Mouse (Mus musculus): ENCODE results near the gene Olfr1346. TPM values are rescaled to one million over a fixed set of nuclear protein-coding genes. Genes with fewer than 3 reads are reported as not detected.

Olfr1346 gene
- polyA plus RNA-seq, 1 experiment from 2014 or later: not detected

DNA sequence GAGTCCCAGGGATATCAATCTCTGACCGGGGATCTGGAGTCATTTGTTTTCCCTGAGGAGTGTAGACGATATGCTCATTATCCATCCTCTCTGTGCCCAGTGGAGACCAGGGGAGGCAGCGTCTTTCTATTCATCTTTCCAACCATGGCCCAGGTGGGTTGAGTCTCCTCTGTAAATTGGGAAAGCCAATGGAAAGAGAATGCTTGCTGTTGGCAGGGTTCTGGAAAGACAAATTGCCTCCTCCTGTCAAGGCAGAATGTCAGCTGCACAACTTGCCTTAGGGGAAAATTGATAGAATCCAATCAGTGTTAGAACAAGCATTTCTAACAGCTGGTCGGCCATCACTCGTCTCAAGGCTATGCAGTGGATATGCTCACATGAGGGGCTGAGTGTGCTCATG is 55.9 kb downstream of the Olfr1346 start, which contains the start of gene Olfr1349:
Olfr1349 (minus strand) TSS at position 101 of the 400 bp plus-strand sequence.
- Histone ChIP-seq H3K4me1 (ENCODE audit: insufficient read depth, low read depth, low read length) (no peaks in the 10 kb centered on the region), H3K9me3 (ENCODE audit: low read length) (0 out of 2 replicates have a peak, but pooled peaks cover 3% of the 10 kb centered on the region), H3K4me2 (replicated peaks; ENCODE audit: low read depth, low read length) (no peak within 1 kb of the TSS), H3K27ac (ENCODE audit: low read length) (no peak within 1 kb of the TSS), H3K9ac (replicated peaks; ENCODE audit: low read depth) (no peak within 1 kb of the TSS), H3K4me3 (ENCODE audit: low read depth, low read length) (no peak within 1 kb of the TSS), H3K36me3 (ENCODE audit: insufficient read depth, low read length) (no peaks in the 10 kb centered on the region), H3K27me3 (replicated peaks; ENCODE audit: insufficient read depth, low read length) (no peaks in the 10 kb centered on the region)
- DNase-seq (ENCODE audit: low spot score) (no peak), ATAC-seq (no peak)
- TF ChIP-seq CTCF (IDR thresholded peaks at IDR 0.05): no peak
- TF ChIP-seq EP300 (IDR thresholded peaks at IDR 0.05): no peak
- 73% methylated on average over 5 of the region's 5 CpGs for WGBS

DNA sequence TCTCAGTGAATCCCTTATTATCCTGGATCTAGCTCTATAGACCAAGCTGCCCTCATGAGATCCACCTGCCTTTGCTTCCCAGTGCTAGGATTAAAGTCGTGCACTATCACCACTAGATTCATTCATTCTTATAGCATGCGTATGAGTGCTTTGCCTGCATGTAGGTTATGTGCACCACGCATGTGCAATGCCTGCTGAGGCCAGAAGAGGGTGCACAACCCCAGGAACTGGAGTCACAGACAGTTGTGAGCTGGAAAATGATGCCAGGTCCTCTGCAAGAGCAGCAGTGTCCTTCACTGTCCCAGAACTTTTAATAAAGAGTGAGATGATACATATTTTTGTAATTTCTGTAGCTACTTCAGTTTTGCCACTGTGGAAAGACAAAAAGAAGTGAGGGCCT is 58.1 kb downstream of the Olfr1346 start:
- TF ChIP-seq CTCF (IDR thresholded peaks at IDR 0.05): 0 out of 2 replicates have a peak, but pooled peaks have one; percentile 7
- TF ChIP-seq EP300 (IDR thresholded peaks at IDR 0.05): no peak
- DNase-seq (ENCODE audit: low spot score) (no peak), ATAC-seq (no peak)
- Histone ChIP-seq H3K36me3 (ENCODE audit: insufficient read depth, low read length) (no peaks in the 10 kb centered on the region), H3K27me3 (replicated peaks; ENCODE audit: insufficient read depth, low read length) (no peaks in the 10 kb centered on the region), H3K27ac (ENCODE audit: low read length) (no peak overlapping the region), H3K4me1 (ENCODE audit: insufficient read depth, low read depth, low read length) (no peaks in the 10 kb centered on the region), H3K9ac (replicated peaks; ENCODE audit: low read depth) (no peak overlapping the region), H3K4me3 (ENCODE audit: low read depth, low read length) (no peak overlapping the region), H3K9me3 (ENCODE audit: low read length) (0 out of 2 replicates have a peak, but pooled peaks cover 3% of the 10 kb centered on the region), H3K4me2 (replicated peaks; ENCODE audit: low read depth, low read length) (no peak overlapping the region)
- WGBS: 52% methylated on average over 3 of the region's 3 CpGs

DNA sequence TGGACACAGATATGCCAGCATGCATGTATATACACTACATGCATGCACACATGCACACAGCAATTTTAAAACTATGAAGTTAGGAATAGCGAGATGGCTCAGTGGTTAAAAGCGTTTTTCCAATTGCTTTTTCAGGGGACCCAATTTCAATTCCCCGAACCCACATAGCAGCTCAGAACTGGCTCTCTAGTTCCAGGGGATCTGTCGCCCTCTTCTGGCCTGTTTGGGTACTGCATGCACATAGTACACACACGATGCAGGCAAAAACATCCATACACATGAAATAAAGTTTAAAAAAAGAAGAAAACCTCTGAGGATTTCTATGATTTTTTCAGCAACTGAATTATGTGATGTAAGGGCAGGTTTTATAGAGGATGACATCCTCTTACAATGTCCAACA is 59.2 kb downstream of the Olfr1346 start:
- Histone ChIP-seq H3K27ac (ENCODE audit: low read length) (no peak overlapping the region), H3K27me3 (replicated peaks; ENCODE audit: insufficient read depth, low read length) (no peaks in the 10 kb centered on the region), H3K4me3 (ENCODE audit: low read depth, low read length) (no peak overlapping the region), H3K9me3 (ENCODE audit: low read length) (0 out of 2 replicates have a peak, but pooled peaks cover 3% of the 10 kb centered on the region), H3K4me1 (ENCODE audit: insufficient read depth, low read depth, low read length) (no peaks in the 10 kb centered on the region), H3K4me2 (replicated peaks; ENCODE audit: low read depth, low read length) (no peak overlapping the region), H3K9ac (replicated peaks; ENCODE audit: low read depth) (no peak overlapping the region), H3K36me3 (ENCODE audit: insufficient read depth, low read length) (no peaks in the 10 kb centered on the region)
- TF ChIP-seq CTCF (IDR thresholded peaks at IDR 0.05) (peak; percentile 32; the same call in 1 of the 2 replicates), EP300 (IDR thresholded peaks at IDR 0.05) (no peak)
- WGBS: 61% methylated on average over 5 of the region's 5 CpGs
- no peak for ATAC-seq
- no peak for DNase-seq (ENCODE audit: low spot score)

Other genes with a start within 250 kb of the Olfr1346 start
- not detected in 2 replicates for gene Zscan5b, start 244.8 kb upstream of the Olfr1346 start, polyA plus RNA-seq (2015; fragmentation: Nextera tagmentation; extraction: Ambion mirVana)
- gene Epp13, start 214.4 kb upstream of the Olfr1346 start, polyA plus RNA-seq (2015; fragmentation: Nextera tagmentation; extraction: Ambion mirVana): not detected in 2 replicates
- 4.7 and 5.5 TPM in 2 replicates for gene Zfp667, start 180.5 kb upstream of the Olfr1346 start, polyA plus RNA-seq (2015; fragmentation: Nextera tagmentation; extraction: Ambion mirVana)
- gene Zfp583, start 135.8 kb upstream of the Olfr1346 start, polyA plus RNA-seq (2015; fragmentation: Nextera tagmentation; extraction: Ambion mirVana): 2.8 and 4.0 TPM in 2 replicates
- 0.18 and 0.21 TPM in 2 replicates for gene Gm3854, start 123.3 kb upstream of the Olfr1346 start, polyA plus RNA-seq (2015; fragmentation: Nextera tagmentation; extraction: Ambion mirVana)
- 1.6 and 2.5 TPM in 2 replicates for gene Zfp78, start 103.8 kb upstream of the Olfr1346 start, polyA plus RNA-seq (2015; fragmentation: Nextera tagmentation; extraction: Ambion mirVana)
- 5.0 and 5.3 TPM in 2 replicates for gene Zfp28, start 83.8 kb upstream of the Olfr1346 start, polyA plus RNA-seq (2015; fragmentation: Nextera tagmentation; extraction: Ambion mirVana)
- gene Smim17, start 68.4 kb upstream of the Olfr1346 start, polyA plus RNA-seq (2015; fragmentation: Nextera tagmentation; extraction: Ambion mirVana): not detected in 2 replicates
- not detected in 2 replicates for gene Gm20715, start 56.8 kb upstream of the Olfr1346 start, polyA plus RNA-seq (2015; fragmentation: Nextera tagmentation; extraction: Ambion mirVana)
- gene Olfr1344, start 28.4 kb upstream of the Olfr1346 start, polyA plus RNA-seq (2015; fragmentation: Nextera tagmentation; extraction: Ambion mirVana): not detected in 2 replicates
- gene Olfr1336, start 10.9 kb upstream of the Olfr1346 start, polyA plus RNA-seq (2015; fragmentation: Nextera tagmentation; extraction: Ambion mirVana): not detected in 2 replicates
- not detected in 2 replicates for gene Olfr5, start 19.8 kb downstream of the Olfr1346 start, polyA plus RNA-seq (2015; fragmentation: Nextera tagmentation; extraction: Ambion mirVana)
- gene Olfr1347, start 32.7 kb downstream of the Olfr1346 start, polyA plus RNA-seq (2015; fragmentation: Nextera tagmentation; extraction: Ambion mirVana): not detected in 2 replicates
- not detected in 2 replicates for gene Olfr1348, start 41.6 kb downstream of the Olfr1346 start, polyA plus RNA-seq (2015; fragmentation: Nextera tagmentation; extraction: Ambion mirVana)
- not detected in 2 replicates for gene Olfr1349, start 55.8 kb downstream of the Olfr1346 start, polyA plus RNA-seq (2015; fragmentation: Nextera tagmentation; extraction: Ambion mirVana)
- gene Olfr1350, start 97.7 kb downstream of the Olfr1346 start, polyA plus RNA-seq (2015; fragmentation: Nextera tagmentation; extraction: Ambion mirVana): not detected in 2 replicates
- 1.0 and 1.6 TPM in 2 replicates for gene Zim1, start 229.3 kb downstream of the Olfr1346 start, polyA plus RNA-seq (2015; fragmentation: Nextera tagmentation; extraction: Ambion mirVana)